Mouse (Mus musculus): ENCODE measurements at regions not wholly inside any gene's neighbourhood (a gene's known extent, or its start where the extent isn't known, plus 50 kb on each side); places are given as distances from the start of the nearest gene placed in this dataset.

GRCm38 (mm10) chr4:100637597-100637996 is 138.9 kb upstream of the Cachd1 start:
- TF ChIP-seq CTCF (IDR thresholded peaks at IDR 0.05) (no peak), POLR2A (IDR thresholded peaks at IDR 0.05; ENCODE audit: insufficient read depth, low read depth, low read length) (no peak), EP300 (IDR thresholded peaks at IDR 0.05; ENCODE audit: insufficient read depth, low read depth, low read length) (no peak)

Data from heart, adult 2 months (tissue).